Mouse (Mus musculus): ENCODE results near the gene Sema6b.
A peak's percentile ranks its signal among the peaks of the same experiment; 100 is the strongest.
"Not testable (repeated sequence)": the region's sequence is repeated elsewhere in the genome, so short reads cannot be mapped to it uniquely, and the experiment has no call there.

Gene Sema6b

DNA sequence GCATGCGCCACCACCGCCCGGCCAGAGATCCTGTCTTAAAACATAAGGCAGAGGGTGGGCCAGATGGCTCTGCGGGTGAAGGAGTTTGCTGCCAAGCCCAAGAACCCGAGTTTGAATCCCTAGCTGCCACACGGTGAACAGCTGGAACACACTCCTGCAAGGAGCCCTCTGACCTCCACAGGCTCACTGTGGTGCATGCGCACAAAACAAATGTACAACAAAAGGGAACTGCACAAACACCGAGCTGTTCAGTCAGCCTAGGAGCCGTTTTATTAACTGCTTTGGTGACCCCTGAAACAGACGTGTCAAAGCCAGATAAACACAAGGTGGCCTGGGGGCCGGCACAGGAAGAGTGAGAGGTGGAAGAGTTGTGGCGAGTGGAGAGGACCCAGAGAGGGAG is 20.7 kb downstream of the Sema6b start:
- no peak for DNase-seq (ENCODE audit: low spot score)

DNA sequence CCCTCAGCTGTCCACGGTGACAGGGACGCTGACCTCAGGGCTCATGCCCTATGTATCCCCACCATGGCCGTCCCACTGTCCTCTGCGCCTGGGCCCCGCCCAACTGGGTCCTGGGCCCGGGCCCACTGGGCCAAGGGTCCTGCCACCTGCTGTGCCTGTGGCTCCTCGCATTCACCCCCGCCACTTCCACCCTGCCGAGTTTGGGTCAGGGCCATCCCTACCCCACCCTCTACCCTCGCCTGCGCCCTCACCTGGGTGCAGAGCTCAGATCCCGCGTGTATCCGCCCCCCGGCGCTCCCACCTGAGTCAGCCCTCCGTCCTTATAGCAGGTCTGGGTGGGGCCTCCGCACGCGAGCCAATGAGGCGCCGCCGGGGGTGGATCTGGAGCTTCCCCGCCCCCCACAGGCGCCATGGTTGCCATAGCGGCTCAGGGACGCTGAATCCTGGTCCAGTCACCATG is 22.9 kb downstream of the Sema6b start, which contains the start of gene Plin5:
TSS of gene Plin5 (minus strand) at position 346 of the 460 bp plus-strand sequence.
- no peak for DNase-seq (ENCODE audit: low spot score)

DNA sequence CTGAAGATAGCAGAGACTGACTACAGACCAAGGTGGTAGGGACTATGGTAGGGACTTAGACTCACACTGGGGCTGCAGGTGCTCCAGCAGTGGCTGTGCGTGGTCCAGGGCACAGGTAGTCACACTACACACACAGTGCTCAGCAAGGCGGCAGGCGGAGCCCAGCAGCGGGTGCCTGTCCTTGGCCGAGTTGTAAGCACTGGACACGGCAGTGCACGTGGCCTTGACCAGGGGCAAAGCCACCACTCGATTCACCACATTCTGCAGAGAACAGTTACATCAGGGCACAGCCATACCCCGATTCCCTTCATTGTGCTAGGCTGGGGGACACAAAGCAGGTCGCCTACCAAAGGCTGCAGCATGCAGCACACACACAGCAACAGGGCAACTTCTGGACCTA is 23.9 kb downstream of the Sema6b start:
- DNase-seq (ENCODE audit: low spot score): no peak

DNA sequence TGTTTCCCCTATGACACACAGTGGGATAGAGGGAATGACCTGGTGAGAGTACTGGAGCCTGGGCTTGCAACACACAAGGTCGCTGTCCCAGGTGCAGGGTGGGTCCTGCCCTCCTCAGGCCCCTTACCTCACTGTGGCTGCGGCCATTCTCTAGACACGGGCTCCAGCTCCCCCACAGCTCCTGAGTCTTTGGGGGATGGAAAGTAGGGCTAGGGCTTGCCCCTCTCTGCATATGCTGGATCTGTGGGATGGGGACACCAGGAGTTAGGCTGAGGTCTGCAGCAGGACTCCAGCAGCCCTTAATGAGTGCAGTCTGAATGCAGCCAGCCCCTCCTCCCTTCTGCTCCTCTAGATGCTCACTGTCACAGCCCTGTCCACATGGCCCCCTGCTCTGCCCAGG is 27.4 kb downstream of the Sema6b start:
- no peak for DNase-seq (ENCODE audit: low spot score)

DNA sequence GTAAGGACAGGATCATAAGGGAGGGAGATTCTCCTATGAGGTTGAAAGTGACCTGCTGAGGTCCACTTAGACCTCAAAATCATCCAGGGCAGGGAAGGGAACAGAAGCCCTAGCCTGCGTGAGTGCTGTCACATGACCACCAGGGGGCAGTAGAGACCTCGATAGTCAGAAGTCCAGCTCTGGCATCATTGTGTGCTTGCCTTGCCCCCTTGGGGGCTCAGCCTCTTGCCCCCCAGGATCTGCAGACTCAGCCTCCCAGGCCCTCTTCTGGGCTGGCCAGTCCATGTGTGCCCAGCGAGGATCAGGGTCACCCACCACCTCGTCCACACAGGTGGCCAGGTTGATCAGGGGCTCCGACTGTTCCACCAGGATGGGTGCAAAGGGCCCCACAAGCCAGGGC is 28.3 kb downstream of the Sema6b start:
- DNase-seq (ENCODE audit: low spot score): peak; percentile 52

DNA sequence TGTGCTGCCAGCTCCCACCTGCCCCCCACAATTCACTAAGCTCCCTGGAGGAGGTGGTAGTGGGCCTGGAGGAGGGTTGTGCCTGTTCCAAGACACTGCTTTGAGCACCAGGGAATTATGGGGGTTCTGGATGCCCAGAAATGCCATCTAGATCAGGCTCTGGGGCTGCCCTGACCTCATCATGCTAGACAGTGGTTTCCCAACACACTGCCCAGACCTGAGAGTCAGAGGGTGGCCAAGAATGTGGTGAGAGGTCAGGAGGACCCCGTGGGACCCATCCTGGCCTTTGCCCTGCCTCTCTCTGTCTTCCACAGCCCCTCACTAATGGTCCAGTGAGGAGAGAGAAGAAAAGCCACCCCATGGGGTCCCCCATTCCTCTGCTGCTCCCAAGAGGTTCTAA is 29.1 kb downstream of the Sema6b start:
- no peak for DNase-seq (ENCODE audit: low spot score)

DNA sequence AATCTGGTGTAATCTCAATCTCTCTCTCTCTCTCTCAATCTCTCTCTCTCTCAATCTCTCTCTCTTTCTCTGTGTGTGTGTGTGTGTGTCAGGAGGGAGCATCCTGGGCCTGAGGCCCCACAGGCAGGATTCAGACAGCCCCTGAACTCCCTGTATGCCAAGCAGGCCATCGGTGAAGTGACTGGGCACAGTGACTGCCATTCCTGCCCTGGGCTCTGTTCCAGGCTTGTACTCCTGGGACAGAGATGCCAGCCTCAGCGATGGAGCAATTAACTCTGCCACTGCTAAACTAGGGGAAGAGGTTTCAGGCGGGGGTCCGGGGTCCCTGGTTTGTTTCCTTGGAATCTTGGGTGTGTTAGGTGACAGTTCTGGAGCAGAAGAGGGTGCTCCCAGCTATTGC is 29.6 kb downstream of the Sema6b start:
- DNase-seq (ENCODE audit: low spot score): no peak

DNA sequence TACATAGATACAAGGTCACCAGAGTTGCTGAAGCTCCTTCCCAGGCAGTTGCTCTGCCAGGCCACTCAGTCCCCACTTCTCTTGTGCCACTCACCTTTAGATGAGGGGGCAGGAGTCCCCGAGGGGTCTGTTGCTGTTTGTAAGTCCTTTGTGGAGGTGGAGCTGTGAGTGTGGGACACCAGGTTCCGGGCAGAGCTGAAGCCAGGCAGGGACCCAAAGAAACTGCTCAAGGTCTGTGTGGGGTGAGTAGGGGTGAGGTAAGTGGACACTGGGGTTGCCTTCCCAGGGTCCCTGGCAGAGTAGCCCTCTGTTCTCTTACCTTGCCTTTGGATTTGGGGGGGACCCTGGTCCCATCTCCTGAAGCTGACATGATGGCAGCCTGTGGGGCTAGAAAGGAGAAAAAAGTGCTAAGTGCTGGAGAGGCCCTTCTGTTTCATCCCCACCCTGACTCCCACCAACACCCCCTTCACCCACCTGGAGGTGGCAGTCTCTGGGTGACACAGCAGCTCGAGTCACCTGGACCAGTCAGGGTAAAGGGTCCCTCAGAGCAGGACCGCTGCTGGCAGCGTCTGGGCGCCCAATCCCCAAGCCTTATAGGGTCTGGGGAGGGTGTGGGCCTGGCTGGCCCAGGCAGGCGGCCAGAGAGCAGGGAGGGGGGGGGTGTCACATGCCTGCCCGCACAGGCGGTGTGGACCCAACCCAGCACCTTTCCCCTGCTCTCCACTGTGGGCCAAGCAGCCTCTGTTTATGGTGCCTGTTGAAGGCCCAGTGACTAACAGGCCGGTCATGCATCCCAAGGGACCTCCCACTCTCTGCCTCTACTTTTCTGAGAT is 30.7 kb downstream of the Sema6b start, which contains the start of gene Plin4:
TSS of gene Plin4 (minus strand) at position 585 of the 833 bp plus-strand sequence.
- no peak for DNase-seq (ENCODE audit: low spot score)

DNA sequence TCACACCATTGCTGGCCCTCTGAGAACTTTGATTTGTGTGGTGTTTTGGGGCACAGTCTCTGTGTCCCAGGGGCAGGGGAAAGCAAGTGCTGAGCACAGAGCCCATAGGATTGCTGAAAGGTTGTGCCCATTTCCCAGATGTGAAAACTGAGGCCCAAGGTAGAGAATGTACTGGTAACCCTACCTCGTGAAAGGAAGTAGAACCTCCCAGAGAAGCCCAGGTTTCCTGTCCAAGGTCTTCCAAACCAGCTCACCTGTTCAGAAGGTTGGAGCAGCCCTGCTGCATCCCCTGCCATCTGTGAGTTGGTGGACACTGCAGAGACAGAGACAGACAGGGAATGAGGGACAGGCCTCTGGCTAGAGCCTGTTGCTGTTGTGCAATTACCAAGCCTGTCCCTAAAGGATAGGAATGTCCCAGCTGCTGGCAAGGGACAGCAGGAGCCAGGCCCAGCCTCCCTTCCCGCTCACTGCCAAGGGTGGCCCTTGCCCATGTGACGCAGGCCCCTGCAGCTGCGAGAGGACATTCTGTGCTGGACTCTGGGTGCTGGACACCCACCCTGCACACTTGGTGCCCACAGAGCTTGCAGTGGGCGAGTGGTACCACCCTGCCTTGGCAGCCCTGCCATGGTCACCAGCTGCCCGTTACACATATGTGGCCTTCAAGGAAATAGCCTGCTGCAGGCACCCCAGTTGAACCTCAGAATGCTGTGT is 31.7 kb downstream of the Sema6b start:
- no peak for DNase-seq (ENCODE audit: low spot score)

DNA sequence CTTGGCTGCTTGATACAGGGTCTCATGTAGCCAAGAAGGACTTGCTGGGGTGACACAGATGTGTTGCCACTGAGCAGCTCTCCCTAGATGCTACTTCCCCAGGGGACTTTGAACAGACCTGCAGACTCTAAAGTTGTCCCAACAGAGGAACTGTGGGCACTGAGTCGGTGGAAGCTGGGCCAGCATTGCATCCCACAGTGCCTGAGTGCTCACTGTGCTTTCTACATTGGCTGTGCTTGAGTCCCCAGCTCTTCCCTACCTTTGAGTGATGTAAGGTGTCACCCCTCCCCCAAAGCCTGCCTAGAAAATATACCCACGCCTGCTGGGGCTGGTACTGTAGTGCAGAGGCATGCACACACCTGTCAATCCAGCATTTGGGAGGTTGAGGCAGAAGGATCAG is 32.4 kb downstream of the Sema6b start:
- DNase-seq (ENCODE audit: low spot score): no peak

DNA sequence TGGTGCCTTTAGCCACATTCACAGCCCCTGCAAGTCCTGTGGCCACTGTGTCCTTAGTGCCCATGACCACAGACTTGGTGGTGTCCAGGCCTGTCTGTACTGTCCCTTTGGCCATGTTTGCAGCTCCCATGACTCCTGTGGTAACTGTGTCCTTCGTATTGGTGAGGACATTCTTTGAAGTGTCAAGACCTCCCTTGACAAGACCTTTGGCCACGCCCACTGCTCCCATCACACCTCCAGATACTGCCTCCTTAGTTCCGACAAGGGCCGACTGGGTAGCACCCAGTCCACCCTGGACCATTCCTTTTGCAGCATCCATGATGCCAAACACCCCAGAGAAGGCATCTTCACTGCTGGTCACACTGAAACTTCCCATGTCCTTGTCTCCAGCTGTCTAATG is 33.2 kb downstream of the Sema6b start:
- no peak for DNase-seq (ENCODE audit: low spot score)

DNA sequence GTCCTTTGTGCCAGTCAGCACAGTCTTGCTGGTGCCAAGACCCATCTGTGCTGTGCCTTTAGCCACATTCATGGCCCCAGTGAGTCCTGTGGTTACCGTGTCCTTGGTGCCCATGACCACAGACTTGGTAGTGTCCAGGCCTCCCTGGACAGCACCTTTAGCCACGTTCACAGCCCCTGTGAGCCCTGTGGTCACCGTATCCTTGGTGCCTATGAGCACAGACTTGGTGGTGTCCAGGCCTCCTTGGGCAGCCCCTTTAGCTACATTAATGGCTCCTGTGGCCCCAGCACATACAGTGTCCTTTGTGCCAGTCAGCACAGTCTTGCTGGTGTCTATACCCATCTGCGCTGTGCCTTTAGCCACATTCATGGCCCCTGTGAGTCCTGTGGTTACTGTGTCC is 33.7 kb downstream of the Sema6b start:
- not testable (repeated sequence) for DNase-seq (ENCODE audit: low spot score)

DNA sequence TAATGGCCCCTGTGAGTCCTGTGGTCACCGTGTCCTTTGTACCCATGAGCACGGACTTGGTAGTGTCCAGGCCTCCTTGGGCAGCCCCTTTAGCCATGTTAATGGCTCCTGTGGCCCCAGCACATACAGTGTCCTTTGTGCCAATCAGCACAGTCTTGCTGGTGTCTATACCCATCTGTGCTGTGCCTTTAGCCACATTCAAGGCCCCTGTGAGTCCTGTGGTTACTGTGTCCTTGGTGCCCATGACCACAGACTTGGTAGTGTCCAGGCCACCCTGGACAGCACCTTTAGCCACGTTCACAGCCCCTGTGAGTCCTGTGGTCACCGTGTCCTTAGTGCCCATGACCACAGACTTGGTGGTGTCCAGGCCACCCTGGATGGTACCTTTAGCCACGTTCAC is 35.3 kb downstream of the Sema6b start:
- not testable (repeated sequence) for DNase-seq (ENCODE audit: low spot score)

DNA sequence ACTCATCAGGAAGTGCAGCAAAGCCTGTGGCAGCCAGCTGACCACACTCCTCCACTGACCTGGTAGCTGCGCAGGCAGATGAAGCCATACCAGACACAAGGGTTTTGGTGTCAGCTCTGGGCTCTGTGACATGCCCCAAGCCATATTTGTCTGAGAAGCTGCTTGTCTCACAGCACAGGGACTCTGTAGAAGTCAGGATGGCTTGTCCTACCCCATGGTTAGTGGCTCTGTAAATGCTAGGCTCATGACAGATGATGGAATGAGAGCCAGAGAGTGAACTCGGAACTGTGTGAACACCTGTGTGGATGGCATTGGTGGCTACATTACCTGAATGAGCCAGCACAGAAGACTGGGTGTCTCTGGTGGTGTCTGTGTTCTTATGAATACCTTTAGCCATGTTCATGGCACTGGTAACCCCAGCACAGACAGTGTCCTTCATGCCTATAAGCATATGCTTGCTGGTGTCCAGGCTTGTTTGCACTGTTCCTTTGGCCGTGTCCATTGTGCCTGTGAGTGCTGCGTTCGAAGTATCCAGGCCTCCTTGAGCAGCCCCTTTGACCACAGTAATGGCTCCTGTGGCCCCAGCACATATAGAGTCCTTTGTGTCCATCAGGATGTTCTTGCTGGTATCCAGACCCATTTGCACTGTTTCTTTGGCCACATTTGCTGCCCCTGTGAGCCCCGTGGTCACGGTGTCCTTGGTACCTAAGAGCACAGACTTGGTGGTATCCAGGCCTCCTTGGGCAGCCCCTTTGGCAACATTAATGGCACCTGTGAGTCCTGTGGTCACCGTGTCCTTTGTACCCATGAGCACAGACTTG is 36.5 kb downstream of the Sema6b start:
- DNase-seq (ENCODE audit: low spot score): no peak

DNA sequence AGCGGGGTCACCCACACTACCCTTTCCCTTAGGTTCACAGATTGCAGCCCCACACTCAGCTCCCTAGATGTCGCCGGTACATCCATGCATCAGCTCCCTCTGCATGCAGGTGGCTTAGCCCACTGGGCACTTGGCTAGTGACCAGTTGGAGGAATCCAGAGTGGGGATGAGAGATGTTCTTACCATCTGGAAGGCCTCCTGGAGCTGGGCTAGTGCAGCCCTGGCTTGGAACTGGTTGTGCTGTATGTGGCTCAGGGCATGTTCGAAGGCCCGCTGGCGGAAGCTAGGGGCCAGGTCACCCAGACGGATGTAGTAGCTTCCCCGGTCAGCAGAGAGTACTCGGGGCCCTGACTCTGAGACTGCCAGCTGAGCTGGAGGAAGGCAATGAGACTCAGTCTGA is 37.2 kb downstream of the Sema6b start:
- DNase-seq (ENCODE audit: low spot score): no peak

DNA sequence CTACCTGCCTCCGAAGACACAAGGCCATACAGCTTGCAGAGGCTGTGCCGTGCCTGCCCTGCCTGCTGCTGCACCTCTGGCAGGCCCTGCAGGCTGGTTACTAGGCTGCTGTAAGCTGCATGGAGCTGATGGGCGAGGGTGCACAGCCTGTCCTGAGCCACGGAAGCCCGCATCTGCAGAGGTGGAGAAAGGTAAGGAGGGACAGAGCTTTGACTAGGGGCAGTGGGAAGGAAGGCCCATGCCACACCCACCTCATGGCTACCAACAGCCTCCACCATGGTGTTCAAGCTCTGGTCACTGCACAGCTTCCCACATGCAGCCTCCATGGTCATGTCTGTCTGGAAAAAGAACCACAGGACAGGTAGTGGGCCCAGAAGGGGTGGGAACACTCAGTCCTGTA is 38.0 kb downstream of the Sema6b start:
- no peak for DNase-seq (ENCODE audit: low spot score)

DNA sequence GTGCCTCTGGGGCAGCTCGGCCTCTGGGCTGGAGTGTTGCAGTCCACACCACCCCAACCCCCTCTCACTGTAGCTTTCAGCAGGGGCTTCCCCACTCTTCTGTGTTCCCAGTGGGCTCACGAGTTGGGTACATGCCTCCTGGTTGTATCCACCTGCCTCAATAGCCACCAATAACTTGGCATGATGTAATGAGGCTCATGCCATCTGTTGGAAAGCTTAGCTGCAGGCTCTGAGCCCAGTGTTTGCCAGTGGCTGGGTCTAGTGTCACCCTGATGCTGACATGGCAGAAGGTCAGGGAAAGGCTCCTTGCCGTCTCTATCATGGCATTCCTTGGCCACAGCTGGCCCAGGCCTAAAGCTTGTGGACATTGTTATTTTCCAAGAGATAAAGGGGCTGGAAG is 39.3 kb downstream of the Sema6b start:
- no peak for DNase-seq (ENCODE audit: low spot score)

DNA sequence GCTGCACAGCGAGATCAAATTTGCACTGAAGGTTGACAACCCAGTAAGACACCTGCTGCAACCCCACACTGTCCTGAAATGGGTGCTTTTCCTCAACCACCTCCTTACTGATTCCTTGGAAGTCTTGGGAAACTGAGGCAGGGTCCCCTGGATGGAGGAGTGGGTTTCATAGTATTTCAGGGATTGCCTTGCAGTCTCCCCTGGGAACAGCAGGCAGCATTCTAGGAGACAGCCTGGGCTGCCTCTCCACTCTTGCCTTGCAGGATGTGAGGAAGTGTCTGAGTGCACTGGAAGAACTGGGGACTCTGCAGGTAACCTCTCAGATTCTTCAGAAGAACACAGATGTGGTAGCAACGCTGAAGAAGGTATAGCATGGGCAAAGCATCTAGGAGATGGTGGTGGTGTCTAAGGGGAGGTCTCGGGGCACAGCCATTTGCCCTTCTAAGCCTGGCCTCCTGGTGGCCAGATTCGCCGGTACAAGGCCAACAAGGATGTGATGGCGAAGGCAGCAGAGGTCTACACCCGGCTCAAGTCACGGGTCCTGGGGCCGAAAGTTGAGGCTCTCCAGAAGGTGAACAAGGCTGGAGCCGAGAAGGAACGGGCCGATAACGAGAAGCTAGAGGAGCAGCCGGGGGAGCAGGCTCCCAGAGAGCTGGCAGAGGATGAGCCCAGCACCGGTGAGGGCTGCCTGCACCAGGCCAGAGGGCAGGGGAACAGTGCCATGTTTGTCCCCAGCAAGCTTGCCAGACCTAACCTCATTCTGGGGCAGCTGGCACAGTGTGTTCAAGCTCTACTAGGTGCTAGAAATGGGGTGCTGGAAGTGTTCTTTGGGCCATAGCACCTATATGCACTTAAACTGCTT is 41.2 kb downstream of the Sema6b start:
- DNase-seq (ENCODE audit: low spot score): no peak

DNA sequence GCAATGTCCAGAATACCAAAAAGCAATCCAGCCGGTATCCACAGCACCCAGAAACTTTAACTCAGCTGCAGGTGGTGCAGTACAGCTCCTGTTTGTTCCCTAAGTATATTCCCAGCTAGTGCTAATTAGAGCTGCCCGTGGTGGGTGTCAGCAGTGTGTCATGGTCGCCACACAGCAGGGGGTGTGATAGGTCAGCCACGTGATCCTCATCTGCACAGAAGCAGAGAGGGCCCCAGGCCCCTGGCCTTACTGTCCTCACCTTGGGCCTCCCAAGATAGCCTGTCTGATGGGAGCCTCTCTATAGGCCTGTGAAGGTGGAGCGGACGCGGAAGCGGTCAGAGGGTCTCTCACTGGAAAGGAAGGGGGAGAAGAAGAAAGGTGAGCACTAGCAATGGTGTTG is 42.0 kb downstream of the Sema6b start:
- DNase-seq (ENCODE audit: low spot score): no peak

DNA sequence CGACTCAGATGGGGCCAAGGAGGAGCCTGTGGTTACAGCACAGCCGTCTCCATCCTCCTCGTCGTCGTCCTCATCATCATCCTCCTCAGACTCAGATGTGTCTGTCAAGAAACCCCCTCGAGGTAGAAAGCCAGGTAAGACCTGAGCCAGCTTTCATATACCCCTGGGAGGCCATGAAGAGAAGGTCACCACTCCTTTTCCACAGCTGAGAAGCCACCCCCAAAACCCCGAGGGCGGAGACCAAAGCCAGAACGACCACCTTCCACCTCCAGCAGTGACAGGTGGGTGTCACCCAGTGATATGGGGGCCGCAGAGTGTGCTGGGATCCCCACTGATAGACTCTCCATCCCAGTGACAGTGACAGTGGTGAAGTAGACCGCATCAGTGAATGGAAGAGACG is 43.3 kb downstream of the Sema6b start:
- DNase-seq (ENCODE audit: low spot score): no peak

DNA sequence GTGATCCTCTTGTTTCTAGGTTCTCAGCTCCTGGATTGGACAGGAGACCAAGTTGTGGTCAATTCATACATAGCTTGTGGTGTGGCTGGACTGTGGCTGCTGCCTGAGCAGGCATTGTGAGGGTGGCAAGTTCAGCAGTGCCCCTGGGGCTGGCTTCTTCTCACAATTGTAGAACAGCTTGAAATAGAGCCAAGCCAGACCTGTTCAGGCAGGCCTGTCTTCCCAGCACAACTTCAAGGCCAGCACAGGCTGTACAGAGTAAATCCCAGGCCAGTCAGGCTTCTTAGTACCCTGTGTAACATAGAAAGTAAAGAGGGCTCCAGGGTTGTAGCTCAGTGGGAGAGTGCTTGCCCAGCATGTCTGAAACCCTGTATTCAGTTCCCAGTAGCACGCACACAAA is 47.3 kb downstream of the Sema6b start:
- no peak for DNase-seq (ENCODE audit: low spot score)

DNA sequence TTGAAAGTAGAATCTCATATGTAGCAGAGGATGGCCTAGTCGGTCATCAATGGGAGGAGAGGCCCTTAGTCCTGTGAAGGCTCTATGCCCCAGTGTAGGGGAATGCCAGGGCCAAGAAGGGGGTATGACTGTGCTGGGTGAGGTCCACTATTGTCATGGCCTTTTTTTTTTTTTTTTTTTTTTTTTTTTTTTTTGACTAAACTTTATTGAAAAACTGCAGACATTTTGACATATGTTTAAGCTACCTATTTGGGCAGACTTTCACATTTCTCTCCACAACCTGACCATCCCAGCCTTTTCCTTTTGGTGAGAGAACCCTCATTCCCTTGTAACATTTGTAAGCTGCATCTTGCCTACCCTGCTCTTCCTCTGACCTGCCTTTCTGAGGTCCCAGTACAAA is 47.8 kb downstream of the Sema6b start:
- no peak for DNase-seq (ENCODE audit: low spot score)

All from T-cell, adult 2 months (primary cell).